Mouse (Mus musculus): Measurements from ENCODE around the gene Ccdc24.

DNA sequence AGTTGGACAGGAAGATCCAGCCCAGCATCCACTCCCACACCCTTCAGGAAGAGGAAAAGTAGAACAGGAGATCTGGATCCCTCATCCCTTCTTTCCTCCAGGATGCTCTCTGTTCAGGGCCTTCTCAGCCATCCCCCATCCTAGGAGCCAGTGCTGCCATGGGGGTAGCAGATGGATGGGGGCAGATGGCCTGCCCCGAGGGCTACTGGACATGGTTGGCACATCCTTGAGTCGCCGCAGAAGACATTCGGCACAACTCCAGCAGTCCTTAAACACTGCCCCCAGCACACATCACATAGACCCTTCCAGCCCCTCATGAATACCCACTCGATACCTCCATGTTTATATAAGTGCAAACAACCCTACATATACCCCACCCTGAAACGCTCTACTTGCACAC, 23.7 kb upstream of the Ccdc24 start:
- TF ChIP-seq CTCF (IDR thresholded peaks at IDR 0.05; ENCODE audit: extremely low read depth, insufficient read depth, insufficient read length, insufficient replicate concordance) (no peak), POLR2A (IDR thresholded peaks at IDR 0.05; ENCODE audit: low read depth, low read length) (no peak)

Measured in spleen, adult 2 months (tissue).